Mouse (Mus musculus) lung, adult 2 months (tissue): Measurements from ENCODE around the gene Rhbdl1.

ENCODE experiments used
- CTCF ChIP-seq: fragments of 200-500 bp; IDR thresholded peaks from 2 replicates; pipeline ENCODE4 v1.5.1; 2011; ENCODE audit warnings: mild to moderate bottlenecking, low read length, control low read depth; ENCODE audit not compliant: insufficient read depth
- POLR2A ChIP-seq: fragments of 200-500 bp; IDR thresholded peaks from 2 replicates; pipeline ENCODE4 v1.6.1; 2011; ENCODE audit warnings: low read depth, mild to moderate bottlenecking, control low read depth, low read length, borderline replicate concordance; ENCODE audit errors: extremely low read depth

DNA sequence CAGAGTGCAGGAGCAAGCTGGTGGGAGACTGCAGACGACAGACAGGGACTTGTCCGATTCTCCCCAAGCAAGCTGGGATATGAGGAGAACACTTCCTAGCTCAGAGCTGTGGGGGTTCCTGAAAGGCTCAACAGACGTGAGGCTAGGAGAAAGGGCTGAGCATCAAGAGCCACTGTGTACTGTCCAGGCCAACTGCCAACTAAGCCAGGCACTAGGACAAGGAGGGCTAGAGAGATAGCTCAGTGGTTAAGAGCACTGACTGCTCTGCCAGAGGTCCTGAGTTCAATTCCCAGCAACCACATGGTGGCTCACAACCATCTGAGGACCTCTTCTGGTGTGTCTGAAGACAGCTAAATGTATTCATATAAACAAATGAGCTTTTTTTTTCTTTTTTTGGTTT is 5.4 kb upstream of the Rhbdl1 start:
- TF ChIP-seq POLR2A: no peak
- no peak for TF ChIP-seq CTCF
